Mouse (Mus musculus) heart, embryonic 14.5 days (tissue): ENCODE data around the gene Ms4a3. TPM values are rescaled to one million over a fixed set of nuclear protein-coding genes. Genes with fewer than 3 reads are reported as not detected.

Source experiments
- ATAC-seq: fragments of 200-750 bp; cut with Nextera tagmentation; 2 replicates; pipeline ENCODE4 v1.8.0; 2017; ENCODE audit warnings: low read depth, moderate TSS enrichment; ENCODE audit not compliant: insufficient number of reproducible peaks, insufficient read depth, low FRiP score
- H3K27ac ChIP-seq, 2 experiments: fragments of 200-500 bp in 1 of 2; fragments of 300-500 bp in 1 of 2; sonication (generic) in 1 of 2; replicated peaks in 1 of 2; 2 replicates each; pipeline ENCODE4 v1.5.1; 2012 to 2014; ENCODE audit warnings: low read depth in 2 of 2, low read length in 2 of 2, control low read depth in 1 of 2, mild to moderate bottlenecking in 1 of 2, mixed read lengths in 1 of 2; ENCODE audit not compliant: control insufficient read depth in 1 of 2, insufficient read depth in 1 of 2
- H3K27me3 ChIP-seq: fragments of 300-500 bp; sonication (generic); 2 replicates; pipeline ENCODE4 v1.6.1; 2014; ENCODE audit warnings: mild to moderate bottlenecking, low read length, control low read depth; ENCODE audit not compliant: control insufficient read depth, insufficient read depth
- H3K36me3 ChIP-seq: fragments of 300-500 bp; sonication (generic); 2 replicates; pipeline ENCODE4 v1.6.1; 2014; ENCODE audit warnings: mild to moderate bottlenecking, control low read depth, low read length, mixed read lengths; ENCODE audit not compliant: control insufficient read depth, insufficient read depth
- H3K4me1 ChIP-seq, 2 experiments: fragments of 200-500 bp in 1 of 2; fragments of 300-500 bp in 1 of 2; sonication (generic) in 1 of 2; 2 replicates each; pipeline ENCODE4 v1.6.1; 2012 to 2014; ENCODE audit warnings: low read length in 2 of 2, control low read depth in 1 of 2, mixed read lengths in 1 of 2; ENCODE audit not compliant: control insufficient read depth in 2 of 2, insufficient read depth in 2 of 2
- H3K4me2 ChIP-seq: fragments of 300-500 bp; sonication (generic); 2 replicates; pipeline ENCODE4 v1.6.1; 2014; ENCODE audit warnings: mild to moderate bottlenecking, low read length
- H3K4me3 ChIP-seq, 2 experiments: fragments of 200-500 bp in 1 of 2; fragments of 300-500 bp in 1 of 2; sonication (generic) in 1 of 2; 2 replicates each; pipeline ENCODE4 v1.5.1; 2012 to 2014; ENCODE audit warnings: low read length in 2 of 2, mild to moderate bottlenecking in 2 of 2, control low read depth in 1 of 2, low read depth in 1 of 2, moderate library complexity in 1 of 2; ENCODE audit not compliant: control insufficient read depth in 1 of 2, insufficient read depth in 1 of 2
- H3K9ac ChIP-seq: fragments of 300-500 bp; sonication (generic); 2 replicates; pipeline ENCODE4 v1.6.1; 2014; ENCODE audit warnings: mild to moderate bottlenecking, low read length
- H3K9me3 ChIP-seq: fragments of 300-500 bp; sonication (generic); 2 replicates; pipeline ENCODE4 v1.6.1; 2016; ENCODE audit warnings: low read length, control low read depth; ENCODE audit not compliant: control insufficient read depth
- WGBS: fragments of 180-500 bp; shearing (Covaris S2); extraction: QIAGEN DNeasy Blood & Tissue Kit; methylation state at CpG from one replicate; pipeline ENCODE4 v1.1.7; 2014; 5-methylcytosine and 5-hydroxymethylcytosine counted together
- polyA plus RNA-seq: library from polyadenylated mRNA; unstranded; fragments of >200 nt; fragmentation: Nextera tagmentation; extraction: Ambion mirVana; gene quantifications from 2 replicates; pipeline ENCODE4 v1.2.1, GENCODE M21; 2014

Gene Ms4a3
- not detected in 2 replicates for polyA plus RNA-seq

GRCm38 (mm10) chr19:11640732-11641131, at the start of gene Ms4a3:
Gene Ms4a3, minus strand, starts transcription at chr19:11640851.
- Histone ChIP-seq H3K4me1 (no peaks in the 10 kb centered on the region), H3K9ac (no peak within 1 kb of the TSS), H3K4me3 (no peak within 1 kb of the TSS), H3K4me2 (no peak within 1 kb of the TSS), H3K9me3 (no peaks in the 10 kb centered on the region), H3K27ac (no peak within 1 kb of the TSS), H3K27me3 (no peaks in the 10 kb centered on the region), H3K36me3 (no peaks in the 10 kb centered on the region)
- 64% methylated on average over 1 of the region's 1 CpGs for WGBS
- no peak for ATAC-seq

DNA sequence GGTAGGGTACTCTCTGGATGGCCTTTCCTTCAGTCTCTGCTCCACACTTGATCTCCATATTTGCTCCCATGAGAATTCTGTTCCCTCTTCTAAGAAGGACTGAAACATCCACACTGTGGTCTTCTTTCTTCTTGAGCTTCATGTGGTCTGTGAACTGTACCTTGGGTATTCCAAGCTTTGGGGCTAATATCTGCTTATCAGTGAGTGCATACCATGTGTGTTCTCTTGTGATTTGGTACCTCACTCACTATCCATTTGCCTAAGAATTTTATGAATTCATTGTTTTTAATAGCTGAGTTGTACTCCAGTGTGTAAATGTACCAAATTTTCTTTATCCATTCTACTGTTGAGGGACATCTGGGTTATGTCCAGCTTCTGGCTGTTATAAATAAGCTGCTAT, 20.9 kb upstream of the Ms4a3 start:
- no peaks in the 10 kb centered on the region for H3K9me3 ChIP-seq
- no peak overlapping the region for H3K27ac ChIP-seq
- H3K4me3 ChIP-seq, result no peak overlapping the region
- no peaks in the 10 kb centered on the region for H3K27me3 ChIP-seq
- no peaks in the 10 kb centered on the region for H3K4me1 ChIP-seq
- H3K9ac ChIP-seq, result no peak overlapping the region
- ATAC-seq, result no peak
- H3K36me3 ChIP-seq, result no peaks in the 10 kb centered on the region
- no peak overlapping the region for H3K4me2 ChIP-seq

DNA sequence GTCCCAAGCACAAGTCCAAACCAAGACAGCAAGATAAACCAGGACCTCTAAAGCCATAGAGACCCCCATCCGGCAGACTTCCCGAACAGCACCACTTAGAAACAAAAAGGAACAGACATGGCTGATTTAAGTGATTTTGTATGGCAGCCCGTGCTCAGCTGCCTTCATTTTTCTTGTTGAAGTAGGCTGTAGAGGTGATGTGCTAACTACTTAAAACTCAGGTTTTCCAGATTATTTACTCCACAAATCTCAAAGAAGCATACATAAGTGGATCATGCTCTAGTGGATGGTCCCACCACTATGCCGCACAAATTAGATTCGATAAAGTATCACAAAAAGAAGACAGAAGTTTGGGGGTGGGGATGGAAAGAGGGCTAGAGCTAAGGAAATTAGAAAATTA, 19.8 kb upstream of the Ms4a3 start, which contains the start of gene Oosp2:
TSS of gene Oosp2 (minus strand) at position 101 of the 400 bp plus-strand sequence.
- Histone ChIP-seq H3K9ac (no peak within 1 kb of the TSS), H3K36me3 (no peaks in the 10 kb centered on the region), H3K4me1 (no peaks in the 10 kb centered on the region), H3K9me3 (no peaks in the 10 kb centered on the region), H3K27me3 (no peaks in the 10 kb centered on the region), H3K27ac (no peak within 1 kb of the TSS), H3K4me2 (no peak within 1 kb of the TSS), H3K4me3 (no peak within 1 kb of the TSS)
- ATAC-seq, result no peak
- 80% methylated on average over 5 of the region's 5 CpGs for WGBS

DNA sequence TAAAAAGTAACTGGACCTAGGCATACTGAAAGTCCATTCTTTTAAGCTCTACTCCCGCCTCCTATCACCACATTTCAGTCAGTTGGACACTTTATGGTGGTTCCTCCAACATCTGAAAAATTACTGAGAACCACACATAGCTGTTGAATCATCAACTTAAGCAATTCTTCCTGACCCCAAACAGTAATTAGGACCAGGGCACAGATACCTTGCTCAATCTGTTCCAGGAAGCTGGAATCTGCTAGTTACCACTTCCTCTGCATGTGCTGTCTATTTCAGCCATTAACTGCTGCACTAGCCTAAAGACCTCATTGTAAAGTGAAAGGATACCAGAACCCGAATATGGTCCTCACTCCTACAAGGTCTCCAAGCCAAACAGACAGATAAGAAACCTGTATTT, 18.5 kb upstream of the Ms4a3 start:
- Histone ChIP-seq H3K9me3 (no peaks in the 10 kb centered on the region), H3K4me1 (no peaks in the 10 kb centered on the region), H3K36me3 (no peaks in the 10 kb centered on the region), H3K27ac (no peak overlapping the region), H3K4me3 (no peak overlapping the region), H3K27me3 (no peaks in the 10 kb centered on the region), H3K9ac (no peak overlapping the region), H3K4me2 (no peak overlapping the region)
- ATAC-seq, result no peak
- 59% methylated on average over 2 of the region's 2 CpGs for WGBS

DNA sequence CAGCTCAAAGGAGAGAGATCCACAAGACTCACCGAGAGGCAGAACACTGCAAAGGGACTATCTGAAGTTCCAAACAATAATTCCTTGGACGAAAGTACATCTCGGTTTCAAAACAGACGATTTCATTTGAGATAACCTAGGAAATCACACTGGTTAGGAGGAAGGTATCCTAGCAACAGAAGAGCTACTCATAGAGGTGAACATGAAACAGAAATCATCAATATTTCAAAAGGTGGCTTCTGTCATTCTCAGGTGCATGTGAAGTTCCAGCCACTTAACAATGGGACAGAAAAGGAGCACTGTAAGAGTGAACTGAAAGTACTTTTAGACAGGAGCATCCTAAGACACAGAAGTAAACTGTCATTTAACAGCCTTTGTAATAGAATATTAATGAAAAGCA, 8.9 kb upstream of the Ms4a3 start:
- Histone ChIP-seq H3K36me3 (no peaks in the 10 kb centered on the region), H3K9ac (no peak overlapping the region), H3K27ac (no peak overlapping the region), H3K4me1 (no peaks in the 10 kb centered on the region), H3K27me3 (no peaks in the 10 kb centered on the region), H3K4me2 (no peak overlapping the region), H3K9me3 (no peaks in the 10 kb centered on the region), H3K4me3 (no peak overlapping the region)
- no peak for ATAC-seq
- 73% methylated on average over 4 of the region's 4 CpGs for WGBS

- H3K27ac ChIP-seq, result no peak overlapping the region
- H3K36me3 ChIP-seq, result no peaks in the 10 kb centered on the region
- no peak overlapping the region for H3K4me2 ChIP-seq
- no peaks in the 10 kb centered on the region for H3K4me1 ChIP-seq
- H3K9me3 ChIP-seq, result no peaks in the 10 kb centered on the region
- no peak overlapping the region for H3K9ac ChIP-seq
- WGBS, result 56% methylated on average over 3 of the region's 3 CpGs
- no peak overlapping the region for H3K4me3 ChIP-seq
- ATAC-seq, result no peak
- no peaks in the 10 kb centered on the region for H3K27me3 ChIP-seq
Observed at GRCm38 (mm10) chr19:11646166-11646565, 5.5 kb upstream of the Ms4a3 start.

GRCm38 (mm10) chr19:11639038-11639437, 1.6 kb downstream of the Ms4a3 start:
- Histone ChIP-seq H3K9ac (no peak overlapping the region), H3K27ac (no peak overlapping the region), H3K4me1 (no peaks in the 10 kb centered on the region), H3K4me3 (no peak overlapping the region), H3K4me2 (no peak overlapping the region), H3K36me3 (no peaks in the 10 kb centered on the region), H3K27me3 (no peaks in the 10 kb centered on the region), H3K9me3 (no peaks in the 10 kb centered on the region)
- ATAC-seq, result no peak
- WGBS, result 61% methylated on average over 4 of the region's 4 CpGs

DNA sequence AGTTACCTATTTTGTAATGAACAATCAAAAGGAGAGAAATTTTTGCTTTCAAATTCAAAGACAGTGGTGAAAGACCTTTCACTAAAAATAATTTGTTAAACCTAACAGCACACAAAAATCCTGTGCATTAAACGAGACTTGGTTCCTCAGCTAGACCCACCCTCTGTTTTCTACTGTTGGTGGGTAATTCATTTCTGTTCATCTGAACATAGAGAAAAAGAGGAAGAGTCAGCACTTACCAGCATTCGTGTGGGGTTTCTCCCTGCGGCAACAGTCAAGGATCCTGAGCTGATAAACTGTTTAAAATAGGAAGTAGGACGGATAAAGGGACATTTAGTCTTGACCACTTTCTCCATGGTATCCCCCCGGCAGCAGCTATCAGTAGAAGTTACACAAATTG, 5.1 kb downstream of the Ms4a3 start:
- ATAC-seq, result no peak
- H3K36me3 ChIP-seq, result no peaks in the 10 kb centered on the region
- H3K4me1 ChIP-seq, result no peaks in the 10 kb centered on the region
- H3K27me3 ChIP-seq, result no peaks in the 10 kb centered on the region
- 32% methylated on average over 5 of the region's 5 CpGs for WGBS
- H3K4me3 ChIP-seq, result no peak overlapping the region
- H3K27ac ChIP-seq, result no peak overlapping the region
- no peaks in the 10 kb centered on the region for H3K9me3 ChIP-seq
- no peak overlapping the region for H3K9ac ChIP-seq
- no peak overlapping the region for H3K4me2 ChIP-seq
